Mouse (Mus musculus): ENCODE results near the gene Mob1b.
A peak's percentile ranks its signal among the peaks of the same experiment; 100 is the strongest.
"Not testable (repeated sequence)": the region's sequence is repeated elsewhere in the genome, so short reads cannot be mapped to it uniquely, and the experiment has no call there.

The Mob1b gene

DNA sequence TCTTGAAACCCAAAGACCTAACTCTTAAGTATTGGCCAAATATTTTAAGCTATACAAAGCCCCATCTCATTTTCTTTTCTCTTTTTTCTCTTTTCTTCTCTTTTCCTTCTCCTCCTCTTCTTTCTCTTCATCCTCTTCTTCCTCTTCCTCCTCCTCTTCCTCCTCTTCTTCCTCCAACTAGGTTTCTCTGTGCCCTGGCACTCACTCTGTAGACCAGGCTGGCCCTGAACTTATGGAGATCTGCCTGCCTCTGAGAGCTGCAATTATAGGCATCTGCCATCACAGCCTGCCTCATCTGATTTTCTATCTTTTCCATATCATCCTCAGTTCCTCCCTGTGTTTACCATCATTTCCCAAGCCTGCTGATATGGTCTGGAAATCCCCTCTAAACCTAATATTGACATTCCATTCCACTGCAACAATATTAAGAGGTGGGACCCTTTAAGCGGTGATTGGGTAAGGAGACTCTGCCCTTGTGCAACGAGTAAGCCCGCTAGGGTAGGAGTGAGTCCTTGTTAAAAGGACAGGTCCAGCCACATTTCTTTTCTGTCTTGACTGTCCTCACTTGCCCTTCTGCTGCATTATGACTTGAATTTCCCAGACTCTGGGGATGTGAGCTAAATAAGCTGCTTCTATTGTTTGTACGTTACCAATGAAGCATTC is 21.3 kb upstream of the Mob1b start:
- DNase-seq (ENCODE audit: low spot score in 2 of 2): no peak

DNA sequence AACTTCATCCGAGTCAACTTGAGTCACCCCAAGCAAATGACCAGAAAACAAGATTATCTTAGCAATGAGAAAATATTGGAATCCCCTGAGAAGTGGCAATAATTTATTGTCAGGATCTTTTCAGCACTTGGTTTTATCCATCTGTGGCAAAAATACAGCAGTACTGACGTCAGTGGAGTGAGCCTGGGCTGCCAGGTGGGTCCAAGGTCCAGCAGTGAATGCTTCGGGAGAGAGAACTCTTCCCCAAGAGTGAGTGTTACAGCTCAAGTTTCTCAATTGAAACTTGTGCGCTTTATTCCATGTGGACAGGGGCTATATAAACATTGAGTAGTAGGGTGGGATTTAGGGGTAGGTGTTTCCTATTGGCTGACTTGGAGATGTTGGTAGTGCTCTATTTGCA is 18.6 kb upstream of the Mob1b start:
- no peak for DNase-seq (ENCODE audit: low spot score in 2 of 2)

DNA sequence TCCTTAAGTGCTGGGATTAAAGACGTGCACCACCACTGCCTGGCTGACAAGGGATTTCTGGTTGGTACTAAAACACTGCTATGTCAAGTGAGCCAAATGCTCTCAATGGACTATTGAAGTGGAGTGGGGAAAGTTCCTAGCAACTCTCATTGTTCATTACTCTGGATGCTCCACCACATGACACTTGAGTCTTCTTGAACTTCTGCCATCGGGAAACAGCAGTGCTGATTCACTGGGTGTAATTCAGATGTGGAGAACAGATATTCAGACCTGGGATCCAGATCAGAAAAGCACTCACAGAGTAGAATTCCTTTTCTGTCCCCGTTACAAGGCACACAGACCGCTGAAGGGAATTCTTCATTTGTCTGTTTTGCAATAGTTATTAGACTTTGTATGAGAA is 17.1 kb upstream of the Mob1b start:
- no peak for DNase-seq (ENCODE audit: low spot score in 2 of 2)

DNA sequence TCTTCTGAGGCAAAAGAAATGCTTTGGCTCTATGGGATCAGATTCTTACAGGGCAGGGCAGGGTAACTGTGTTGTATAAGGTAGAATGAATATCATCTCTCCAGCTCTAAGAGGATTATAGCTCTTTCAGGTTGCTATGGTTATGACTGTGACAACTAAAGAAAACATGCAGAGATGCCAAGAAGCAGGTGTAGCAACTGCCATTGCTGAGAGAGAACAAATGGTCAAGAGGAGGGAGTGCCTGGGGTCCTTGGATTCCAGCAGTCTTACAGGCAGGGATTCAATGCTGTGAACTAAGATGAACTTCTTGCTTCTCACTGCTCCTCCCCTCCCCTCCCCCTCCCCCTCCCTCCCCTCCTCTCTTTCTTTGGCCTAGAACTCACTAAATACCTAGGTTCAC is 9.5 kb upstream of the Mob1b start:
- DNase-seq (ENCODE audit: low spot score in 2 of 2): no peak

DNA sequence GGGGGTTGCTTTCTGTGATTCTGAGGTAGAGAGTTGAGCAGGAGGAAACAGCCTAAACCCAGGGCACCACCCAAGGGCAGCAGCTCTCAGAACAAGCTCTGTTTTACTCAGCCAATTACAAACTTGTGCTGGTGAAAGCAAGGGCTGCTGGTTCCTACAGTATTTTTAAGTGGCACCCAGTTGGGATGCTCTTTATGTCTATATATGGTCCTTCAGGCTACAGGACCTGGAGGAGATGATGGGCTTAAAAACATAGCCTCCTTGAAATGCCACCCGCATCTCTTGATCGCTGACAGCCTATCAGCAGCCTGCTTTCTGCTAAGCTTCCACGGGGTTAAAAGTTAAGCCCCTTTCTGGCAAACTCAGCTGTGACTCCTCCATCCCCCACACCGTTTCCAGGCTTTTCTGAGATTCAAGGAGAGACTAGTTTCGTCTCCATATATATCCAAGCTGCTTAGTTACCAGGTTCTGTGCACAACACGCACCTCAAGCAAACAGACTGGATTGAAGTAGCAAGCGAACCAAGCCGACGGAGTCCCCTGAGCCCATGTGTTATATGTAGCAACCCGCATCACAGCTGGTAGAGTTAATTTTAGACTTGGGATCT is 8.9 kb upstream of the Mob1b start:
- DNase-seq (ENCODE audit: low spot score in 2 of 2): no peak

DNA sequence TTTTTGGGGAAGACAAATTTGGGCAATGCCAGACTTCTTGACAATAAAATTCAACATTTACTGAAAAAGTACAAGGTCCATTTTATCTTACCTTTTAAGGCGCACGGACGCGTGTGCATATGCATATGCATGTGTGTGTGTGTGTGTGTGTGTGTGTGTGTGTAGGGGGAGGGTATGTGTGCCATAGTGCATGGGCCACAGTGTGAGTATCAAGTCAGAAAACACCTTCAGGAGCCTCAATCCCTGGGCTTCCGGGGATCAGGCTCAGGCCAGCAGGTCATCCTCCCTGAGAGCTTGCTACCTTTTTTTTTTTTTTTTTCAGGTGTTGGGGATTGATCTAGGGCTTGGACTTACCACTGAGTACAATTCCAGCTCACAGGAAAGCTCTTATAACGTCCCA is 8.3 kb upstream of the Mob1b start:
- no peak for DNase-seq (ENCODE audit: low spot score in 2 of 2)

DNA sequence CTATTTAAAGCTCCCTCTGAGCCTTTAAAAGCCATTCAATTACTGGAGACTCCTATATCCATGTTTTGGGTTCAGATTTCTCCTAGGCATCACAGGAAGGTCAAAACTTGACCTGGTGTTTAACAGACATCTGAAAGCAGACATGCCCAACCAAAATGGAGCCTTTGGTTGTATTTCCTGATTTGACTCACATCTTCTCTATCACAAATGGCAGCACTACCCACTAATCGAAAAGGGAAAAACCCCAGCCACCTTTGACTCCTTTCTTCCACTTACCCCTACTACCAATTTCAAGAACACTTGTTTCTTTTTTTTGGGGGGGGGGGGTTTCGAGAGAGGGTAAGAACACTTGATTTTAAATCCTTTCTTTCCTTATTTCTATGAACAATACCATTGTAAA is 3.7 kb upstream of the Mob1b start:
- DNase-seq (ENCODE audit: low spot score in 2 of 2): no peak

DNA sequence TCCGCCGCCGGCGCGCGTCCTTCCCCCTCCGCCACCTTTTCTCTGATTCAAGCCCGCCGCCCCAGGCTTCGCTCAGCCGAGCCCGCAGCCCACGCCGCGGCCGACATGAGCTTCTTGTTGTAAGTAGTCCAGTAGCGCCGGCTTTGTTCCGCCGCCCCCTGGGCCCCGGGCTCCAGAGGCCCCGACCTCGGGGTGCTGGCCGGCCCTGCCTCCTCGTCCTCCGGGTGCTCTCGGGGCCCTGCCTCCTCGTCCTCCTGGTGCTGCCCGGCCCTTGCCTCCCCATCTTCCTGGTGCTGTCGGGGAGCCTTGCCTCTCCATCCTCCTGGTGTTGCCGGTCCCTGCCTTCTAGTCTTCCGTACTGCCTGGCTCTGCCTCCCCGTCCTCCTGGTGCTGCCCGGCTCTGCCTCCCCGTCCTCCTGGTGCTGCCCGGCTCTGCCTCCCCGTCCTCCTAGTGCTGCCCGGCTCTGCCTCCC is 384 bp downstream of the Mob1b start:
- DNase-seq (ENCODE audit: low spot score in 2 of 2): no peak

DNA sequence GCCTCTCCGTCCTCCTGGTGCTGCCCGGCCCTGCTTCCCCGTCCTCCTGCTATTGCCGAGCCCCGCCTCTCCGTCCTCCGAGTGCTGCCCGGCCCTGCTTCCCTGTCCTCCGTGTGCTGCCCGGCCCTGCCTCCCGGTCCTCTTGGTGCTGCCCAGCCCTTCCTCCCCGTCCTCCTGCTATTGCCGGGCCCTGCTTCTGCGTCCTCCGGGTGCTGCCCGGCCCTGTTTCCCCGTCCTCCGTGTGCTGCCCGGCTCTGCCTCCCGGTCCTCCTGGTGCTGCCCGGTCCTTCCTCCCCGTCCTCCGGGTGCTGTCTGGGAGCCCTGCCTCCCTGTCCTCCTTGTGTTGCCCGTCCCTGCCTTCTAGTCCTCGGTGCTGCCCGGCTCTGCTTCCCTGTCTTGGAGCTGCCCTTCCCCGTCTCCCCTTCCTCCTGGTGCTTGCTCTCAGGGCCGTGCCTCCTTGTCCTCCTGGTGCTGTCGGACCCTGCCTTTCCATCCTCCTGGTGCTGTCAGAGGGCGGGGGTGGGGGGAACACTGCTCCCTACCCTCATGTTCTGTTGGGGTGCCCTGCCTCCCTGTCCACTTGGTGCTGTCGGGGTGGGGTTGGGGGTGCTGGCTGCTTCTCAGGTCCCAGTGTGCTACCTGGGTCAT is 1.0 kb downstream of the Mob1b start:
- DNase-seq (ENCODE audit: low spot score in 2 of 2): peak in 1 of 2 experiments; percentile 20

DNA sequence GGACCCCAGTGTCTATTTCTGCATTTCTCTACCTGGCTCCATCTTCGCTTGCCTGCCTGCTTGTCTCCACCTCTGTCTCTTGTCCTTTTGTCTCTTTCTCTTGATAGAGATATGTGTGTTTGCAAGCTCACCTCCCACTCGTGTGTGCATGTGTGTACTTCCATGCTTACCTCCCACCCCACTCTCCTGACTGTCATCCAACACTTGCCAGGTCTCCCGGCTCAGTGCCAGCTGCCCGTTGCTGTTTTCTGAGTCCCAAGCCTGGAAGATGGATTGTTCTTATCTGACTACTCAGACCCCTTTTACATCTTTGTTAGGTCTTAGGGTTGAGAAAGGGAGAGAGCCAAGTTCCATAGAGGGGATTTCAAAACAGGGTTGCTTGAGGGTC is 1.6 kb downstream of the Mob1b start:
- DNase-seq (ENCODE audit: low spot score in 2 of 2): peak in 1 of 2 experiments; percentile 44

DNA sequence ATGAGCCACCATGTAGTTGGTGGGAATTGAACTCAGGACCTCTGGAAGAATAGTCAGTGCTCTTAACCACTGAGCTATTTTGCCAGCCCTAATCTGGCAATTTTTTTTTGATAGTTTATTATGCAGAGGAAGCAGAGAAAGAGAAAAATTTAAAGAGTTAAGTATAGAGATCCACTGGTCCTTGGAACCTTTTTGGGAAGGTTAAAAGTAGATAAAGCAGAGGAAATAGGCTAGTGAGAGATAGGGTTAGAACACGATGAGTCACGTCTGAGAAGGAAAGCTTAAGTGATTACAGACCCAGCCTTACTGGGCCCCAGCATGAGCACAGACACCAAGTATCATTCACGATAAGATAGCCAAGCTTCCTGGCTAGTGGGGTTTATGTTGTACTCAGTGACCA is 3.4 kb downstream of the Mob1b start:
- DNase-seq (ENCODE audit: low spot score in 2 of 2): no peak

DNA sequence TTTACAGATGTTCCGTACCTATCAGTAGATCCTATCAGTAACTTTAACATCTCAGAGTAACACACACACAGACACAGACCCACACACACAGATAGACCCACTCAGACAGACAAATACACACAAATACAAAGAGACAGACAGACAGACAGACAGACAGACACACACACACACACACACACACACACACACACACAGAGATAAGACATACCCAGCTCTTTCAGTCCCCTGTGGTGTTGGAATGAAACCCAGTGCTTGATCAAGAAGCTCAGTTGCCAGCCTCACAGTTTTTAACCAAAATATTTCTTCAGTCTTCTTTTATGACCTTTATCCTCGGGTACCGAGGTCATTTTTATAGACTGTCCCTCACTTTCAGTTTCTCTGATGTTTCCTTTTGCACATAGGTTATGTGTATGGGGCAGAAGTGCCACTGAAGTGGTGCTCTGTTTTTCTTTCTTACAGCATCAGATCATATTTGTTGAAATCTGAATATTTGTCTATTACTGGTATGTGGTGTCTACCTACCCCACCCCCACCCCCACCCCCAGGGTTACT is 7.0 kb downstream of the Mob1b start:
- DNase-seq (ENCODE audit: low spot score in 2 of 2): no peak

DNA sequence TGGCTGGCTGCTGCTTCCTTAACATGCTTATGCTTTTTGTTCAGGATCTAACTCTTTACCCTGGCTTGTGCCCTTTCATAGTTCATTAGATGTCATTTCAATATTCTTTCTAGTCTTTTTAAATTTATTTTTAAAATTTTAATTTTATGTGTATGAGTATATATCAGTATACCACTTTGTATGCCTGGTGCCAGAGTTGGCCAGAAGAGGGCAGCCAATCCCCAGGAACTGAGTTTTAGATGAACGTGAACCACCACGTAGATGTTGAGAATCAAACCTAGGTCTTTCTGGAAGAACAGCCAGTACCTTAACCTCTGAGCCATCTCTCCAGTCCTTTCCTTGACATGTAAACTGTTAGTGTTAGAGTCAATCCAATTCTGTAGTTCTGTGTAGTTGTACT is 14.1 kb downstream of the Mob1b start:
- no peak for DNase-seq (ENCODE audit: low spot score in 2 of 2)

DNA sequence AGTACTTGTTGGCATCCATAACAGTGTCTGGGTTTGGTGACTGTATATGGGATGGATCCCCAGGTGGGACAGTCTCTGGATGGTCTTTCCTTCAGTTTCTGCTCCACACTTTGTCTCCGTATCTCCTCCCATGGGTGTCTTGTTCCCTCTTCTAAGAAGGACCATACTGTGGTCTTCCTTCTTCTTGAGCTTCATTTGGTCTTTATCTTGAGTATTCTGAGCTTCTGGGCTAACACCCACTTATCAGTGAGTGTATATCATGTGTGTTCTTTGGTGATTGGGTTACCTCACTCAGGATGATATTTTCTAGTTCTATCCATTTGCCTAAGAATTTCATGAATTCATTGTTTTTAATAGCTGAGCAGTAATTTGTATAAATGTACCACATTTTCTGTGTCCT is 20.4 kb downstream of the Mob1b start:
- DNase-seq (ENCODE audit: low spot score in 2 of 2): not testable (repeated sequence)

DNA sequence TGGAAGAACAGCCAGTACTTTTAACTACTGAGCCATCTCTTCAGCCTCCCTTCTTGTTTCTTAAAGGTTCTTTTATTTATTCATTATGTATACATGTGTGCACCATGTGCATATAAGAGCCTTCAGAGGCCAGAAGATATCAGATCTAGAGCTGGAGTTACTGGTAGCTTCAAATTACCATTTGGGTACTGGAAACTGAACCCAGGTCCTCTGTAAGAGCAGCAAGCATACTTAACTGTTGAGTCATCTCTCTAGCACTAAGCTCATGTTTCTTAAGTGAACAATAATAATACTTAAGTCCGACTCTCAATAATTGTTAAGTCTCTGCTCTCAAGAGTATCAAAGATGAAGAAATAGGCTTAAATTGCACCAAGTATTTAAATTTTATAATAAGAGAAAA is 27.1 kb downstream of the Mob1b start:
- DNase-seq (ENCODE audit: low spot score in 2 of 2): no peak

DNA sequence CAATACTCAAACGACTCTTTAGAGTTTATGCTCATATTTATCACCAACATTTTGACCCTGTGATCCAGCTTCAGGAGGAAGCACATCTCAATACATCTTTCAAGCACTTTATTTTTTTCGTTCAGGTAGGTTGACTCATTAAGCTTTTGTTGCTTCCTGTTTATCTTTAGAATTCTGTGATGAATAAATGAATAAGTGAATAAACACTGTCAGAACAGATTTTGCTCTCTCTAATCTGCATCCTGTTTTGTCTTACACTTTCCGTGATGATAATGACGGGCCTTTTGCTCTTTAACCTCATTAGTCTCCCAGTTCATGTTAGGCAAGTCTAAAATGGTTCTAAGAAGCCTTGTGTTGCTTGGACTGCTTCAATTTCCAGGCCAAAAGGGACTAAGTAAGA is 32.5 kb downstream of the Mob1b start:
- DNase-seq (ENCODE audit: low spot score in 2 of 2): no peak

DNA sequence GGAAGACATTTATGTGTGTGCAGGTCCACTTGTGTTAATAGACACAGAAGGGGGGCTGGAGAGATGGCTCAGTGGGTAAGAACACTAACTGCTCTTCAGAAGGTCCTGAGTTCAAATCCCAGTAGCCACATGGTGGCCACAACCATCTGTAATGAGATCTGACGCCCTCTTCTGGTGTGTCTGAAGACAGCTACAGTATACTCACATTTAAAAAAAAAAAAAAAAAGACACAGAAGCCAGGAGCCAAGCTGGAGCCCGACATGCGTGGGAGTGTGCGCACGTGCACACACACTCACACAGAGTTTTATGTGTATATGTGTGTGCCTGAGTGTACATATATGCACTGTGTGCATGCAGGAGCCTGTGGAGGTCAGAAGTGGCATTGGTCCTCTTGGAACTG is 42.0 kb downstream of the Mob1b start:
- no peak for DNase-seq (ENCODE audit: low spot score in 2 of 2)

DNA sequence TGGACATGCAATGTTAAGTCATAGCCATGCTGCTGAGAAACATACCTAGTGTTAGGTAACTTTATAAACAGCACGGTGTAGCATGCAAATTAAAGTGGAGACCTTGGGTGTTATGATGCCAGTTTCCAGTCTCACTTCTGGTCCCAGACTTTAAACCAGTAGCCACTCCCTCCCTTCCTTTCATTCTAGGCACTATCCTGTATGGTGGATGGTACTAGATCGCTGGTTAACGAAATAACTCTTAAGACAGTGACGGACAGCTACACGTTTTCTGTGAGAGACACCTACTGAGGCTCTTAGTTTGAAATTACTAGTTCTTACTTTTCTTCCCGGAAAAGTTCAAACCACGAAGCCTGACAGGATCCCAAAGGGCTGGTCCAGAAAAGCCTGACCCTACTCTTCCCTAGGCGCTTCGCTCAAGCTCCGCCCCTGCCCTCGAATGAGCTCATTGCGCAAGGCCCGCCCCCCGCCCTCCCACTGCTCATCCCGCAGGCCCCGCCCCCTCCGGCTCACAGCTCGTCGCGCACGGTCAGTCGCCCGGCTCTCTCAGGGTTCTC is 43.9 kb downstream of the Mob1b start:
- DNase-seq (ENCODE audit: low spot score in 2 of 2): no peak

DNA sequence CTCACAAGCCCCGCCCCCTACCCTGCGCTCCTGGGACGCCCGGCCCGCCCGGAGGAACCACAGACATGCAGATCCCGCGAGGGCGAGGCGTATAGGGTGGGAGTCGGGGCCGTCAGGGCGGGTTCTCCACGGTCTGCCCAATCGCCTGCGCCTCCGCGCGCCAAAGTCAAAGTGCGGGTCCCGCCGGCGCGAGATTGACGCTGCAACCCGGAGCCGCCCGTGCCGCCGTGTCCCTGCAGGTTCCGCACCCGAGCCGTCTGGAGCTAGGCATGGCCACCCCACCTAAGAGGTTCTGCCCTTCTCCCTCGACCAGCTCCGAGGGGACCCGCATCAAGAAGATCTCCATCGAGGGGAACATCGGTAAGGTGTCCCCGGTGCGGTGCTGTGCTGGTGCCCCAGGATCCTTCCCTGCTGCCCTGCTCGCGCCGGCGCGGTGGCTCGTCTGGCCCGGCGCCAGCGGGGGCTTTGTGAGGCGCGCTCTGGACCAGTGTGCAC is 44.4 kb downstream of the Mob1b start, which contains the start of gene Dck:
TSS of gene Dck (plus strand) at position 10 of the 495 bp plus-strand sequence.
- DNase-seq (ENCODE audit: low spot score in 2 of 2): peak; percentile 95 to 96

DNA sequence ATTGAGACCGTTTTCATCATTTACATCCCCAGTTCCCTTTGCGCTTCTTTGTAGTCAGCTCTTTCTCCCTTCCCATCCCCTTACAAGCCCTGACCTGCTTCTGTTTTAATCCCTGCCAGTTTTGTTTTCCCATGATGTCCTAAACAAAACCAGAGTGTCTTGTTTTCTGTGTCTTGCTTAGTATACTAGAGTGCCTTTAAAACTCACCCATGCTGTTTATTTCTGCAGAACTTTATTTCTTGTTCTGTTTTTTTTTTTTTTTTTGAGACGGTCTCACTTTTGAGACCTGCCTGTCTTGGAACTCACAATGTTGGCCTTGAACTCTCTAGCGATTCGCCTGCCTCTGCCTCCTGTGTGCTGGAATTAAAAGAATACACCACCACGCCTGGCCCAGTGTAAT is 44.9 kb downstream of the Mob1b start:
- no peak for DNase-seq (ENCODE audit: low spot score in 2 of 2)

DNA sequence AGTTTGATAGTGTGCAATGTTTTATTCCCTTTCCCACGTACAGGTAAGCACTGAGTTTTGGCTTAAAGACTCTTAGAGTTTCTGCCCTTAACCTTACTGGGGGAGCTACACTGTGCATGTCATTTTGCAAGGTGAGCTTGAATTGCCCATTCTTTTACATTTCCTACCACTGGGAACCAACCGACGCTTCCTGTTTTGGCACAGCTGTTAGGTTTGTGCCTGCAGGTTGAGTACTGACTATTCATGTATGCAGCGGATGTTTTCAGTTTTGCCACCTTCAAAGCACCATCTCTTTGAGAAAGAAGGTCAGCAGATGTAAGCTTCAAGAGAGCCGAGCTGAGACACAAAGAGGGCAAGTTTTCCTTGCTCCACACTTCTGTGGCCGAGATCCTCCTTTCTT is 45.5 kb downstream of the Mob1b start:
- DNase-seq (ENCODE audit: low spot score in 2 of 2): no peak

DNA sequence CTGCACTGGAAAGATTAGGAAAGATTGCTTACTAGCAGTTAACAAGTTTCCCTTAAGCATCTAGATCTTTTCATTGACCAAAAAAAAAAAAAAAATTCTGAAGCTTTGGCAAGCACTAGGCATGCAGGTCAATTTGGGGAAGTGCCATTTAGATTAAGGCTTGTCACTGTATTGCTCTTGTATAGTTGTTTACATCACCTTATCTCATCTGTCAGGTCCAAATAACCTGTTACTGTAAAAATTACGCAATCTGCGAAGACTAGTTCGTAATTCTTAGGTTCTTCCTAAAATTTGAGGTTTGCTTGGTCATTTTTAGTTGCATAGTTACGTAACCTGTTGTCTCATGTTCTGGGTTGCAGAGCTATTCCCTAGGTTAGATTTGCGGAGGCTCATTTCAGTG is 46.2 kb downstream of the Mob1b start:
- DNase-seq (ENCODE audit: low spot score in 2 of 2): no peak
